Mouse (Mus musculus) left cerebral cortex, adult 11 months (tissue): ENCODE data around the gene Tbx10.
"Not testable (repeated sequence)": the region's sequence is repeated elsewhere in the genome, so short reads cannot be mapped to it uniquely, and the experiment has no call there.

ENCODE experiments used
- DNase-seq: peaks from one replicate; pipeline ENCODE4 v3.0.0; 2022; ENCODE audit warnings: low spot score

Tbx10 gene

GRCm38 (mm10) chr19:3992416-3992815, at the start of gene Tbx10:
TSS of gene Tbx10 (plus strand) at chr19:3992752.
- no peak for DNase-seq

- DNase-seq, result no peak
Observed at GRCm38 (mm10) chr19:3942986-3943735, 49.4 kb upstream of the Tbx10 start.

- DNase-seq, result no peak
Observed at GRCm38 (mm10) chr19:3945872-3946564, 46.5 kb upstream of the Tbx10 start.

DNA sequence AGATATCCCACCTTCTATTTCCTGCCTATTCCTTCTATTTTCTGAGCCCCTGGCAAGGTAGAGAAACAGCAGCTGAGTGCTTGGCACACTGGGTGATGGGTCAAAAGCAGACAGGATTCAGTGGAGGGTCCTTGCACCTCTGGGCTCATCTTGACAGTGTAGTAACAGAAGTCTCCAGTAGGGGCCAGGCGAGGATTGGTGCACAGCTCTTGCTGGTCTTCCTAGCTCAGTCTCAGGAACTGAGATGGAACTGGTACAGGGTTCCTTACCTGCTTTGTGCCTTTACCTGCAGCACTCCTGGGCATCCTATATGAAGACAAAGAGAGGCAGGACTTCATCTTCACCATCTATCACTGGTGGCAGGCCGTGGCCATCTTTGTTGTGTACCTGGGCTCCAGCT, 45.8 kb upstream of the Tbx10 start:
- no peak for DNase-seq

DNA sequence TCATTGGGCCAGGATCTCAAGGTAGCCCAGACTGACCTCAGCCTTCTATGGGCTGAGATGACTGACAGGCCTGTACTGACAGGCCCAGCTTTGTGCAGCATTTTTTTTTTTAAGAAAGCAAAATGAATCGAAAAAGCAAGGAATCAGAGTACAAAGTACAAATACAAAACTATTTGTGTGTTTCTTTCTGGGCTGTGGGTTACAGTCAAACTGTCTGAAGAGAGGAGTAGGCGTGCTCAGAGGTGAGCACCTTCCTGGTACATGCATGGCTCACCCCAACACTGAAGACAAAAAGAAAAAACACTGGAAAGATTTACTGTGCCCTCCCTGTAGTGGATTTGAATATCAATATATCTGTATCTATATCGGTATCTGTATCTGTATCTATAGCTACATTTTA, 44.7 kb upstream of the Tbx10 start:
- no peak for DNase-seq

DNA sequence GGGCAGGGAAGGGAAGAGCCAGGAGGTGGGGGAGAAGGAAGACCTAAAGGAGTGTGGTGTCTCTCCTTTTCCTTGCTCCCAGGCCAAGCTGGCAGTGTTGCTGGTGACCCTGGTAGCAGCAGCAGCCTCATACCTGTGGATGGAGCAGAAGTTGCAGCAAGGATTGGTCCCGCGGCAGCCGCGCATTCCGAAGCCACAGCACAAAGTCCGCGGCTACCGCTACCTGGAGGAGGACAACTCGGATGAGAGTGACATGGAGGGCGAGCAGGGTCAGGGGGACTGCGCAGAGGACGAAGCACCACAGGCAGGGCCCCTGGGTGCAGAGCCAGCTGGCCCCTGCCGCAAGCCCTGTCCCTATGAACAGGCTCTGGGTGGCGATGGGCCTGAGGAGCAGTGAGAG, 44.0 kb upstream of the Tbx10 start:
- DNase-seq, result no peak

GRCm38 (mm10) chr19:3950331-3950730, 42.2 kb upstream of the Tbx10 start:
- no peak for DNase-seq

DNA sequence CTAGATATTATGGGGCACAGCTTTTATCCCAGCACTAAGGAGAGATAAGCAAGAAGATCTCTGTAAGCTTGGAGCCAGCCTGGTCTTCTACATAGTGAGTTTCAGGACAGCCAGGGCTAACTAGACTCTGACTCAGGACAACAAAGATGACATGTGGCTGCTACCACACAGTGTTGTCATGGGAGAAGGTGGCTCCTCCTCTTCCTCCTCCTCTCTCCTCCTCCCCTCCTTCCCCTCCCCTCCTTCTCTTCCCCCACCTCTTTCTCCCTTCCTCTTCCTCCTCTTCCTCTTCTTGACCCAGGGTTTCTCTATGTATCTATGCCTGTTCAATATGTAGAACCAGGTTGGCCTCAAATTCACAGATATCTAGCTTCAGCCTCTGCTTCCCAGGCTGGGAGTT, 41.1 kb upstream of the Tbx10 start:
- no peak for DNase-seq

DNA sequence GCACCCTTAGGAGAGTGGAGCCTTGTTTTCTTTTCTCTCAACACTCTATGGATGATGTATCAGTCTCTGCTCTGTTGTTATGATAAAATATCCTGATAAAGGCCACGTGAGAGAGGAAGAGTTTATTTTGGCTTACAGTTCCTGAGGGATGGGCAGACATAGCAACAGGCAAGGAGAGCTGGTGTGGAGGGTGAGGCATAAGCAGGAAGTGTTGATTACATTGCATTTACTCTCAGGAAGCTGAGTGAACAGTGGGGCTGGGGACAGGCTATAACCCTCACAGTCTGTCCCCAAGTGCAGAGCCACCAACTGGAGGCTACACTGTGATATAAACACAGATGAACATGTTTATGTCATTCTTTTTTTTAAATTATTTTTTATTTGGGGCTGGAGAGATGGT, 40.5 kb upstream of the Tbx10 start:
- DNase-seq, result no peak

DNA sequence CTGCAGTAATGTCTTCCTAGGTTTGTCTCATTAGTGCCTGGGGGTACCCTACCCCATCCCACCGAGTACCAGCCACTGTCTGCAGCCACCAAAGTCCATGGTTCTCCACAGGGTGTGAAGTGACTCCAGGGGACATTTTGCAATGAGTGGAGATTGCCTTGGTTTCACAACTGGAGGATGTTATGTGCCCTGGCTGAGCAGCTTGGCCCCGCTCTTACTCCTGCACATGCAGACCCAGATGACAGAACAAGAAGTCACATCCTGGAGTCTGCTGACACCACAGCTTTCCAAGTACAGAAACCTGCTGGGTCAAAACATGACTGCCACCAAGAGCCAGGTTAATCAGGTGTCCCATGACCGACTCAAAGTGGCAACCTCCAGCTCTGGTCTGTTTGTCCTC, 37.5 kb upstream of the Tbx10 start:
- DNase-seq, result no peak

GRCm38 (mm10) chr19:3955804-3956203, 36.7 kb upstream of the Tbx10 start:
- DNase-seq, result no peak

GRCm38 (mm10) chr19:3957296-3958036, 35.1 kb upstream of the Tbx10 start:
- not testable (repeated sequence) for DNase-seq

GRCm38 (mm10) chr19:3958470-3958869, 34.1 kb upstream of the Tbx10 start, which contains the start of gene Aldh3b3:
TSS of gene Aldh3b3 (plus strand) at chr19:3958645.
- no peak for DNase-seq

DNA sequence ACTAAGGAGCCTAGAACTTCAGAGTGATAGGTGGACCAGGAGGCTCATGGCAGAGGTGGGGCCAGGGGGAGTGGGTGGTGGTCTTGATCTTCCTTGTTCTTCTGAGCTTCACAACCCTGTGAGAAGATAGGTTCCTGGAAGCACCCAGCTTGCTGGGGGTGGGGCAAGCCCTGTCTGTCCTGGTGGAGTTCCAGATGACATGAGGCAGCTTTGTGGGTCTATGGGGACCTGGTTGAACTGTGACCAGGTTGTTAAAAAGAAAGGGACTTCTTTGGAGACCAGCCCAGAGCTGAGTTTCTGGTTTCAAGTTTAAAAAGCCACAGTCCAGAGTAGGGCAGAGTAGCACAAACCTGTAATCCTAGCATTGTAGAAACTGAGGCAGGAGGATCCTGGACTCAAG, 33.5 kb upstream of the Tbx10 start:
- DNase-seq, result no peak

- DNase-seq, result no peak
Observed at GRCm38 (mm10) chr19:3960211-3960610, 32.3 kb upstream of the Tbx10 start.

GRCm38 (mm10) chr19:3961805-3962204, 30.7 kb upstream of the Tbx10 start:
- DNase-seq, result not testable (repeated sequence)

DNA sequence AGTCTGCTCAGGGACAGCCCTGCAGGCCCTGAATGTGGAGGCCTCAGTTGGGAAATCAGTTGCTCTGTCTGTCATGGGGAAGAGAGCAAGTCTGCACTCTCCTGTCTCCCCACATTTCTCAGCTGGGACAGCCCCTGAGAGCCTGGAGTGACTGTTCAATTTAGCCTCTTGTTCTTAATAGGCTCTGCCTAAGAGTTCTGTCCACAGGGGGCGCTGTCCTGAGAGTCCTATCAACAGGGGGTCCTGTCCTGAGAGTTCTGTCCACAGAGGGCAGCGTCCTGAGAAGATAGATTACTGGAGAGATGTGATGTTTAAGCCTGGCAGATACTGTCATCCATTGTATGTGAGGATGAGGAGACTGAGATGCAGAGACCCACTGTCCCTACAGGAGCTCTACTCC, 30.1 kb upstream of the Tbx10 start:
- DNase-seq, result no peak

GRCm38 (mm10) chr19:3964030-3964429, 28.5 kb upstream of the Tbx10 start:
- DNase-seq, result no peak

- no peak for DNase-seq
Observed at GRCm38 (mm10) chr19:3966330-3967075, 26.0 kb upstream of the Tbx10 start.

DNA sequence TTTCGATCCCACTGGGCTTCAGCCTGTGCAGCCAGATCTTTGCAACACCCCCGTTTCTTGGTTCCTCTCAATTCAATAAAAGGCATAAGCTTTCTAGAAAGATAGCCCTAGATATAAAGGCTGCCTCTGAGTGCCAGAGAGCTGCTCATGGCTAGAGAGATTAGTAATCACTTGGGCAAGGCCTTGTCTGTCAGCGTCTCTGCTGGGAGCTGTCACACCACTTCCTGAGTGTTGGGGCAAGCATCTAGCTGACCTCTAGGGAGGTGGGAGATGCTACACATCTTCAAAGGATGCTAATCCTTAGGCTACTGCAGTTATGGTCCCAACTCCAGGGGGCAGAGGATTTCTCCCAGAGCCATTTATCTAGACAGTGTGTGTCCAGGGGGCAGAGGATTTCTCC, 25.3 kb upstream of the Tbx10 start:
- DNase-seq, result no peak

DNA sequence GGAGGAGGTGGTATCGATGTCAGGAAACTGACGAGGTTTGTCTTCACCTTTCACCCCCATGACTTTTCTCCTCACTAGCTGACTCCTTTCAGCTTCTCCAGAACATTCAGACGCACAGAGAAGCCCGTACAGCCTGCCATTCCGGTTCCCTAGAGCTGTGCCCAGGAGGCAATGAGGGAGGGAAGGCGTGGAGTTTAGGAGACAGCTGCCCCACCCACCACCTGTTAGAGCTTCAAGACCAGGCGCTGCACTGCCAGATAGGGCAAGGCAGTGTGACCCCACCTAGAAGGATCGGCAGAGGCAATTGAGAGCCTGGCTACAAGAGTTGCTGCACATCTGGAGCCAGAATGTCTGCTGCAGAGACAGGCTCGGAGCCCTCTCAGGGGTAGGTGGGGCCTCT, 20.3 kb upstream of the Tbx10 start, which contains the start of gene Aldh3b2:
Gene Aldh3b2, plus strand, starts transcription at position 100 of the 400 bp plus-strand sequence.
- DNase-seq, result no peak

- not testable (repeated sequence) for DNase-seq
Observed at GRCm38 (mm10) chr19:3974608-3975007, 17.9 kb upstream of the Tbx10 start.
